Mouse (Mus musculus) retina, postnatal 1 day (tissue): ENCODE measurements around the gene Parva.

Experiments used
- DNase-seq: peaks from one replicate; pipeline ENCODE4 v3.0.0-alpha.2; 2012

Parva gene

GRCm38 (mm10) chr7:112473649-112474435 is 46.5 kb downstream of the Parva start:
- DNase-seq: peak; percentile 56

GRCm38 (mm10) chr7:112479116-112479515 is 51.8 kb downstream of the Parva start:
- peak; percentile 49 for DNase-seq

GRCm38 (mm10) chr7:112481031-112481430 is 53.7 kb downstream of the Parva start:
- DNase-seq: no peak

GRCm38 (mm10) chr7:112482572-112482971 is 55.3 kb downstream of the Parva start:
- DNase-seq: no peak

- DNase-seq: peak; percentile 41
Measured at GRCm38 (mm10) chr7:112483382-112483781, 56.1 kb downstream of the Parva start.

GRCm38 (mm10) chr7:112490825-112491224 is 63.5 kb downstream of the Parva start:
- DNase-seq: no peak

GRCm38 (mm10) chr7:112491737-112492136 is 64.4 kb downstream of the Parva start:
- peak; percentile 78 for DNase-seq

- no peak for DNase-seq
Measured at GRCm38 (mm10) chr7:112495950-112496349, 68.6 kb downstream of the Parva start.

GRCm38 (mm10) chr7:112496921-112497320 is 69.6 kb downstream of the Parva start:
- no peak for DNase-seq

GRCm38 (mm10) chr7:112498591-112499301 is 71.4 kb downstream of the Parva start:
- DNase-seq: no peak

- peak; percentile 51 for DNase-seq
Measured at GRCm38 (mm10) chr7:112499453-112500133, 72.3 kb downstream of the Parva start.

GRCm38 (mm10) chr7:112500134-112500490 is 72.8 kb downstream of the Parva start:
- no peak for DNase-seq

- peak; percentile 71 for DNase-seq
Measured at GRCm38 (mm10) chr7:112502050-112502809, 74.9 kb downstream of the Parva start.

- DNase-seq: no peak
Measured at GRCm38 (mm10) chr7:112502845-112503244, 75.5 kb downstream of the Parva start.

- DNase-seq: no peak
Measured at GRCm38 (mm10) chr7:112503448-112503847, 76.1 kb downstream of the Parva start.

- no peak for DNase-seq
Measured at GRCm38 (mm10) chr7:112503917-112504316, 76.6 kb downstream of the Parva start.

GRCm38 (mm10) chr7:112509107-112509506 is 81.8 kb downstream of the Parva start:
- DNase-seq: no peak

GRCm38 (mm10) chr7:112510336-112511048 is 83.2 kb downstream of the Parva start:
- DNase-seq: peak; percentile 71

- DNase-seq: no peak
Measured at GRCm38 (mm10) chr7:112511309-112511708, 84.0 kb downstream of the Parva start.

- no peak for DNase-seq
Measured at GRCm38 (mm10) chr7:112512257-112512656, 85.0 kb downstream of the Parva start.

- no peak for DNase-seq
Measured at GRCm38 (mm10) chr7:112512895-112513294, 85.6 kb downstream of the Parva start.

GRCm38 (mm10) chr7:112514636-112515193 is 87.4 kb downstream of the Parva start:
- no peak for DNase-seq
